Mouse (Mus musculus) frontal cortex, postnatal 25 days (tissue): ENCODE data around the gene Lbx1.

Experiments
- DNase-seq, 2 experiments: peaks; one replicate each; pipeline ENCODE4 v3.0.0; 2022; ENCODE audit warnings: low spot score in 2 of 2

Gene Lbx1

DNA sequence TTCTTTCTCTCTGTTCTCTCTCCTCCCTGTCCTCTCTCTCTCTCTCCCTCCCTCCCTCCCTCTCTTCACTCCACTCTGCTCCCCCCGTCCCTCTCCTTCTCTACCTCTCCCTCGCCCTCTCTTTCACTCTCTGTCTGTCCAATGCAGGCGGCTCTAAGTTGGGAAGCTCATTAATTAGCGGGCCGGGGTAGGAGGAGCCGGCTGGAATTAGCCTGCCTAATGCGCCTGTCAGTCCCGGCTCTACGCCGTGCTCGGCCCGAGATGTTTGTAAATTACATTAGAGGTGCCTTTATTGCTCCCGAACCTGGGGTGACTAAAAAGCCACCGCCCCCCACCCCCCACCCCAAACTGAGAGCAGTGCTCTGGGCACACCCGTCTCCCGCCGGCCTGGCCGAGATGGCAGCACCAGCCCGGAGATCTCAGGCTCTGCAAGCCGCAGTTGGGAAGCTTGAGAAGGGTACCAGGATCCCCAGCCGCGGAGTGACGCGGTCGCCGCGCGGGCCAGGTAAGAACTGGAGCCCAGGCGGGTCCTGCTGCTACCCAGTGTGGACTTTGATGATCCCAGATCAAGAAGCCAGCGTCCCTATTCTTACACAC is at the start of gene Lbx1:
Gene Lbx1 (minus strand): TSS at position 47 of the 597 bp plus-strand sequence.
- DNase-seq = no peak

- peak; percentile 62 to 69 for DNase-seq
Measured at GRCm38 (mm10) chr19:45283302-45283701, 47.7 kb upstream of the Lbx1 start.

GRCm38 (mm10) chr19:45276196-45276595 is 40.6 kb upstream of the Lbx1 start:
- no peak for DNase-seq

DNA sequence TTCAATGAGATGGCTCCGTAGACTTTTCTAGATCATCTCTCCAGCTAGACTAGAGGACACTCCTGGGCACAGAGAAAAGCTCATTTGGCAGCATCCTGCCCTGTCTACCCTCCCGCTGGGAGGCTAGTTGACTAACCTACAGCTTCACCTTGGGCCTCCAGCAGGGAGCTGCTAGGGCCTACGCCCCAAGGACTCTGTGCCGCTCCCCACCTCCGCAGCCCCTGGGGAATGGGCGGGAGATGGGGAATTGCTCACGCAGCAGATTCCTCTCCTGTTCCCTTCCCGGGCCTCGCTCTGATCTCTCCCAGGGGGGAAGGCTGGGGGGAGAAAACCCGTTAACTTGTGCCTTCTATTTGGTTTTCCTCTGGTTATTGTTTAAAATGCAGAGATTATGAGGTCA is 36.4 kb upstream of the Lbx1 start:
- no peak for DNase-seq

DNA sequence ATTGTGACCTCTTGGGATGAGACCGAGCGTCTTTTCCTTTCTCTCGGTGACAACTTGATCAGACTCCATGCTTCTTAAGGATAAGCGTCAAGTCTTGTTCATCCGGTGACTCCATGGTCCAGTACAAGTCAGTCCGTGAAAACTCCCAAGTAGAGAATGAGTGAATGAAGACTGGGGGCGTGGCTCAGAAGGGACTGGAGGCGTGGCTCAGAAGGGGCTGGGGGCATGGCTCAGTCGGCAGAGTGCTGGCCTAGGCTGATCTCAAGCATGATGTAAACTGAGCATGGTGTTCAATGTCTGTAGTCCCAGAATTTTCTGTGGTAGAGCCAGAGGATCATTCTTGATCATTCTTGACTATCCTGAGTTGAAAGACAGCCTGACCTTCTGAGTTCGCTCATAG is 27.4 kb upstream of the Lbx1 start:
- DNase-seq = no peak

- DNase-seq = no peak
Measured at GRCm38 (mm10) chr19:45257414-45258326, 22.1 kb upstream of the Lbx1 start.

GRCm38 (mm10) chr19:45254806-45255205 is 19.2 kb upstream of the Lbx1 start:
- no peak for DNase-seq

DNA sequence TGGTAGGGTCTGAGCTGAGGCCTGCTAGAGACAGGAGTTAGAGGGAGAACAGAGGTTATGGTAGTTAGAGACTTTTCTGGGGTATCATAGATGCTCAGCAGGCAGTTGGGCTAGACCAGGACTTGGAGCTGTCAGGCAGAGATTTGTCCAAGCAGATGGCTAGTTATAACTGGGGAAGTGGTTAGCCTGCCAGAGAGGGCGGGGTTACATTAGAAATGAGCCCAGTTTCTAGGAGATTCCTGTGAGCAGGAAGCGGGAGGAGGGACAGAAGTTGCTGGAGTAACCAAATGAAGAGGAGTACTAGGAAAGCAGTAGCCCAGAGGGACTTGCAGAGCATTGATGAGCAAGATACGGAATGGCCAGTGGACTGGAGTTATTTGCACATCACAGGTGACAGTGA is 16.8 kb upstream of the Lbx1 start:
- no peak for DNase-seq

- DNase-seq = no peak
Measured at GRCm38 (mm10) chr19:45248691-45249090, 13.1 kb upstream of the Lbx1 start.

DNA sequence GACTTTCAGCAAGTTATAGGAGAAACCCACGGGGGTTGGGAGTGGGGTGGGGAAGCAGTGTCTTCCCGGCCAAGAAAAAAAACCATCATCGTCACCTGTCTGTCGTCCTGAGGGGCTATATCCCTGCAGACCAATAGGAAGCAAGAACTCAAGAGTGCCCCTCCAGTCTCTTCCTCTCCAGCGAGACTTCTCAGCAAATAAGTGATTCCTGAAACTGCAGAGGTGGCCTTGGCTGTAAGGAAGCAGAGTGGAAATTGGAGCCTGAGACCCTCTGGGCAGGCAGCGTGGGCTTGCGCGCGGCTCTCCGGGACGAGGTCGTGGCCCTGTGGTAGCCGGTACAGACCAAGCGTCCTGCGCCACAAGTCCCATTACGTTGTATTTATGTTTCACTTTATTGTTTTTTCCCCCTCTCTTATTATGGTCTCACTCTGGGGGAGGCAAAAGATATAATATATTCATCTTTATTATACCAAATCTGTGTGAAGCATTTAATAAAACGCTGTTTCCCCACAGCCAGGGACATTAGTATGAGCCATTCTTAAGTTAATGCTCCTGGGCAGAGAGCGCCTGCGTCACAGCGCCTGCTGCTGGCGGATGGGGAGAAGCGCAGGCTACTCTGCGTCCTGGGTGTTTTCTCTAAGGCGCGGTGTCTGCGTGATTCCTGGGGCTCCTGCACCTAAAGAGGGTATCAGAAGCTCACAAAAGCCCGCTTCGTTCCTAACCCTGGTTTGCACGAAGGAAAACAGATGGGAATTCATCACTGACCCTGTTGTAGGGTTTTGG is 8.5 kb upstream of the Lbx1 start:
- DNase-seq = no peak

DNA sequence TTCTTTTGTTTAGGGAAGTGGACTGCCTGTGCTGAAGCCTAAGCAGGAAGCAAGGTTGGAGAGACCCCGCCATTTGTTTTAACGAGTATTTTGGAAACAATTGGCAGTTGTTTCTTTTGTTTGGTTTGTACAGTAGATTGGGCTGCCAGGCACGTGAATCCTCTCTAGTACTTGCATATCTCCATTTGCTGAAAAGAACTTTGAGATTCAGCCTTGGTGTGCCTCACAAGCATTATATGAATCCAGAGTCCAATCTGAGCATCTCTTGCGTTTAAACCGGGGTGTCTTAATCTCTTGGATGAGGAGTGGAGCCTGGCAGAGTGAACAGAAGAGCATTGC is 7.6 kb upstream of the Lbx1 start:
- DNase-seq = no peak

- DNase-seq = no peak
Measured at GRCm38 (mm10) chr19:45242348-45243263, 7.0 kb upstream of the Lbx1 start.

DNA sequence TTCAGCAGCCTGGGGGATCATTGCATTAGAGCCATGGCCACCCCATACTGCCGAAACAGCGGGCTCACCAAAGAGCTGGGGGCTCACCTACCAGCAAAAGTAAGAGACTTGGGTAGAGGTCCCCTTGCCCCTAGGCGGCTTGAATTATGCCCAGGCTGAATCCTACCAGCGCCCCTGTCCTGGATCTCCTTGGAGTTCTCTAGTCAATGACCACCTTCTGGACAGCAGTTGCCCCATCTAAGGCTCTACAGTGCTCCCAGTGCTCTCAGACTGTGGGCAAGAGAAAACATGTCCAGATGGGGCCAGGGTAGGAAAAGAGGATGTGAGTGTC is 6.4 kb upstream of the Lbx1 start:
- DNase-seq = no peak

DNA sequence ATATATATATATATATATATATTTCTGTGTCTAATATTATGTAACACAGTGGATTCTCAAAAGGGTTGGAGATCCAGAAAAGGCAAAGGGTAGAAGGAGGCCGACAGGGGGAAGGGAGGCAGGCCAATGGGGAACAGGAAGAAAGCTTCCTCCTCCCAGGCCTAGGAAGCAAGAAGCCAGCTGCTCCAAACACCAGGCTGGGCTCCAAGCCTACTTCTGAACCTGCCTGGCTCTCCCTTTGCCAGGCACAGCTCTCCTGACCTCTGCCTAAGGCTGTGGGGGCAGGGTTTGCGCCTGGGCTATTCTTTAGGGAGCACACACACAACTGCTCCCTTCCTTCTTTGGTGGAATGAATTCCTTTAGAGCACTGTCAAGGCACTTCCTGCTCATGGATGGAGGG is 4.4 kb upstream of the Lbx1 start:
- no peak for DNase-seq

- DNase-seq = no peak
Measured at GRCm38 (mm10) chr19:45239191-45239590, 3.6 kb upstream of the Lbx1 start.

DNA sequence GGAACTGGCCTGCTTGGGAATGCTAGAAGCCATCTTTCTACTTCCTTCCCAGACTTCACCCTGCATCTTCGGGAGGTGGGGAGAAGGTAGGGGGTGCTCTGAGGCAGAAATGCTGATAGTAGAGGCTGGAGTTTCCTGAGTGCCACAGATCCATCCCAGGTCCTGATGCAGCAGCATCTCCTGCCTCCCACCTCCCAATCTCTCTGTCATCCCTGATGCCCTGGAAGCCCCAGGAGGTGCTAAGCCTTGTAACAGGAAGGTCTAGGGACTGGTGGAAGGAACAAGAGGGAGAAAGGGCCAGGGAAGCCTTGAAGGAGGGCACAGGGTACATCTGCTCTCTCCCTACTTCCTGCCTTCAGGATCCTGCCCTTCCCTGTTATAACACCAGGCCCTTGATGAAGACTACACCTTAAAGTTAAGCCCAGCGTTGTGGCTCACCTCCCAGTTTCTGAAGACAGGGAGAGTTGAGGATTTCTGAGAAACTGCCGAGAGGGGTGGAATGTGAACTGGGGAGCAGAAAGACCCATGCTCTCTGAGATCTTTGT is 2.1 kb upstream of the Lbx1 start:
- DNase-seq = no peak

GRCm38 (mm10) chr19:45237099-45237498 is 1.5 kb upstream of the Lbx1 start:
- no peak for DNase-seq

DNA sequence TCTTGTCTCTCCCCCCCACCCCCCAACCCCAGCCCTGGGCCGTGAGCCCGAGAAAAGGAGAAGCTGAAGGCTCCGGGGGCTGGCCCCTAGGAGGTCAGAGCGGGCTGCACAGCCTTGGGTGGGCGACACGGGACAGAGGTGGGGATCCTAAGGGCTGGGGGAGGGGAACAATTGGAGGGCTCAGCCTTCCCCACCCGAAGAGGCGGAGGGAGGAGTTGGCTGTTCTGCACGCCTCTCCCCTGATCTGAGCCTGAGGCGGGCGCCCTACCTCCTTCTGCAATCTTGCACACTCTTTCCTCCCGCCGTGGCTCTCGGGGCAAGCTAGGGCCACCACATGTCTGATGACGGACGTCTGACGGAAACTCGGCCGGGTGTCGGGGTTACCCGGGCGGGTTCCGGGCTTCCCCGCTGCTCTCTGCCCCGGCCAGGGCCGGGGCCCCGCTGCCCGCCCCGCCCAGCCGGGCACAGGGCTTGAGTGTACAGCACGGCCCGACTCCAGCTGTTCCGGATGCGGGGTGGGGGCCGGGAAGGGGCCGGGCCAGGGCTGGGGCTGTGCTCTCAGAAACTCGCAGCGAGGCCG is 841 bp upstream of the Lbx1 start:
- DNase-seq = no peak

GRCm38 (mm10) chr19:45235331-45235741 is 276 bp downstream of the Lbx1 start:
- DNase-seq = no peak

GRCm38 (mm10) chr19:45234771-45235231 is 811 bp downstream of the Lbx1 start:
- no peak for DNase-seq

- no peak for DNase-seq
Measured at GRCm38 (mm10) chr19:45234191-45234770, 1.3 kb downstream of the Lbx1 start.
